Mouse (Mus musculus) CH12F3 (cell line): ENCODE measurements around the gene Grb10.

Experiments used
- in situ Hi-C: fragments of 300-500 bp; cut with MboI; formaldehyde crosslinking; loops from 2 replicates; pipeline ENCODE4 v1.14.3; 2020; ENCODE audit warnings: low sequenced_read_pairs

Grb10 gene

GRCm38 (mm10) chr11:11972401-11973110 is 65.9 kb downstream of the Grb10 start:
- in situ Hi-C loops = loop anchor here (5.0 to 25.0 kb wide), 2 partner anchors 160 to 460 kb away; no protein-coding TSS in a partner anchor

- in situ Hi-C loops = loop anchor here (5.0 to 25.0 kb wide), 2 partner anchors 158 to 458 kb away; no protein-coding TSS in a partner anchor
These were observed 68.2 kb downstream of the Grb10 start for GRCm38 (mm10) chr11:11970246-11970645.

- in situ Hi-C loops = loop anchor here (25.0 kb wide), 1 partner anchor 457 kb away; no protein-coding TSS in a partner anchor
These were observed 69.7 kb downstream of the Grb10 start for GRCm38 (mm10) chr11:11968830-11969229.

GRCm38 (mm10) chr11:11967519-11967918 is 71.0 kb downstream of the Grb10 start:
- in situ Hi-C loops = loop anchor here (25.0 kb wide), 1 partner anchor 455 kb away; no protein-coding TSS in a partner anchor

GRCm38 (mm10) chr11:11966220-11966619 is 72.3 kb downstream of the Grb10 start:
- in situ Hi-C loops = loop anchor here (25.0 kb wide), 1 partner anchor 454 kb away; no protein-coding TSS in a partner anchor

- in situ Hi-C loops = loop anchor here (25.0 kb wide), 1 partner anchor 453 kb away; no protein-coding TSS in a partner anchor
These were observed 72.9 kb downstream of the Grb10 start for GRCm38 (mm10) chr11:11965501-11966125.

- in situ Hi-C loops = loop anchor here (25.0 kb wide), 1 partner anchor 452 kb away; no protein-coding TSS in a partner anchor
These were observed 73.8 kb downstream of the Grb10 start for GRCm38 (mm10) chr11:11964729-11965128.

- in situ Hi-C loops = loop anchor here (25.0 kb wide), 1 partner anchor 451 kb away; no protein-coding TSS in a partner anchor
These were observed 74.9 kb downstream of the Grb10 start for GRCm38 (mm10) chr11:11963587-11963986.

GRCm38 (mm10) chr11:11963065-11963464 is 75.4 kb downstream of the Grb10 start:
- in situ Hi-C loops = loop anchor here (25.0 kb wide), 1 partner anchor 451 kb away; no protein-coding TSS in a partner anchor

- in situ Hi-C loops = loop anchor here (25.0 kb wide), 1 partner anchor 450 kb away; no protein-coding TSS in a partner anchor
These were observed 75.9 kb downstream of the Grb10 start for GRCm38 (mm10) chr11:11962629-11962954.

GRCm38 (mm10) chr11:11961917-11962628 is 76.4 kb downstream of the Grb10 start:
- in situ Hi-C loops = loop anchor here (25.0 kb wide), 1 partner anchor 450 kb away; no protein-coding TSS in a partner anchor

GRCm38 (mm10) chr11:11960858-11961257 is 77.6 kb downstream of the Grb10 start:
- in situ Hi-C loops = loop anchor here (25.0 kb wide), 1 partner anchor 449 kb away; no protein-coding TSS in a partner anchor

GRCm38 (mm10) chr11:11960227-11960626 is 78.3 kb downstream of the Grb10 start:
- in situ Hi-C loops = loop anchor here (25.0 kb wide), 1 partner anchor 448 kb away; no protein-coding TSS in a partner anchor

- in situ Hi-C loops = loop anchor here (25.0 kb wide), 1 partner anchor 446 kb away; no protein-coding TSS in a partner anchor
These were observed 80.0 kb downstream of the Grb10 start for GRCm38 (mm10) chr11:11958479-11958878.

- in situ Hi-C loops = loop anchor here (25.0 kb wide), 1 partner anchor 446 kb away; no protein-coding TSS in a partner anchor
These were observed 80.5 kb downstream of the Grb10 start for GRCm38 (mm10) chr11:11958061-11958361.

GRCm38 (mm10) chr11:11957211-11958060 is 81.0 kb downstream of the Grb10 start:
- in situ Hi-C loops = loop anchor here (25.0 kb wide), 1 partner anchor 445 kb away; no protein-coding TSS in a partner anchor

GRCm38 (mm10) chr11:11955783-11956182 is 82.7 kb downstream of the Grb10 start:
- in situ Hi-C loops = loop anchor here (25.0 kb wide), 1 partner anchor 443 kb away; no protein-coding TSS in a partner anchor

GRCm38 (mm10) chr11:11954606-11955005 is 83.9 kb downstream of the Grb10 start:
- in situ Hi-C loops = loop anchor here (25.0 kb wide), 1 partner anchor 442 kb away; no protein-coding TSS in a partner anchor

- in situ Hi-C loops = loop anchor here (25.0 kb wide), 1 partner anchor 442 kb away; no protein-coding TSS in a partner anchor
These were observed 84.4 kb downstream of the Grb10 start for GRCm38 (mm10) chr11:11954115-11954438.
